Mouse (Mus musculus): Measurements from ENCODE around the gene Rxfp1.

GRCm38 (mm10) chr3:79683529-79683928, 54.2 kb downstream of the Rxfp1 start:
- TF ChIP-seq CTCF (IDR thresholded peaks at IDR 0.05; ENCODE audit: borderline replicate concordance, insufficient read depth, low read length), result no peak
- no peak for TF ChIP-seq POLR2A (IDR thresholded peaks at IDR 0.05; ENCODE audit: low read depth, low read length)
